Mouse (Mus musculus) liver, embryonic 14.5 days (tissue): Measurements from ENCODE around the gene Mthfsd. TPM values are rescaled to one million over a fixed set of nuclear protein-coding genes. Genes with fewer than 3 reads are reported as not detected.
A peak's percentile ranks its signal among the peaks of the same experiment; 100 is the strongest.

ENCODE experiments used
- ATAC-seq: fragments of 200-750 bp; cut with Nextera tagmentation; 2 replicates; pipeline ENCODE4 v1.8.0; 2017; ENCODE audit warnings: moderate number of reproducible peaks, mild to moderate bottlenecking, moderate library complexity; ENCODE audit not compliant: insufficient read depth
- DNase-seq, 3 experiments: peaks; one replicate each; pipeline ENCODE4 v3.0.0-alpha.2; 2012 to 2013; ENCODE audit warnings: low read depth in 3 of 3, low spot score in 3 of 3
- H3K27ac ChIP-seq: fragments of 300-500 bp; sonication (generic); 2 replicates; pipeline ENCODE4 v1.5.1; 2014; ENCODE audit warnings: moderate library complexity, mild to moderate bottlenecking, control low read depth, inconsistent platforms
- H3K27me3 ChIP-seq: fragments of 300-500 bp; sonication (generic); 2 replicates; pipeline ENCODE4 v1.6.1; 2014; ENCODE audit warnings: mild to moderate bottlenecking, low read length, moderate library complexity; ENCODE audit not compliant: control insufficient read depth, insufficient read depth
- H3K36me3 ChIP-seq: fragments of 300-500 bp; sonication (generic); replicated peaks from 2 replicates; pipeline ENCODE4 v1.6.1; 2014; ENCODE audit warnings: low read depth; ENCODE audit not compliant: control insufficient read depth, insufficient read depth
- H3K4me1 ChIP-seq, 2 experiments: fragments of 200-500 bp in 1 of 2; fragments of 300-500 bp in 1 of 2; sonication (generic) in 1 of 2; replicated peaks; 2 replicates each; pipeline ENCODE4 v1.6.1; 2012 to 2014; ENCODE audit warnings: antibody characterized with exemption in 1 of 2, inconsistent platforms in 1 of 2, low read length in 1 of 2; ENCODE audit not compliant: control insufficient read depth in 2 of 2, insufficient read depth in 2 of 2
- H3K4me2 ChIP-seq: fragments of 300-500 bp; sonication (generic); 2 replicates; pipeline ENCODE4 v1.6.1; 2014; ENCODE audit warnings: low read depth, mild to moderate bottlenecking, control low read depth, moderate library complexity
- H3K4me3 ChIP-seq, 2 experiments: fragments of 200-500 bp in 1 of 2; fragments of 300-500 bp in 1 of 2; sonication (generic) in 1 of 2; 2 replicates each; pipeline ENCODE4 v1.5.1; 2012 to 2014; ENCODE audit warnings: low read depth in 2 of 2, low read length in 2 of 2, mild to moderate bottlenecking in 2 of 2, control low read depth in 1 of 2, inconsistent platforms in 1 of 2, moderate library complexity in 1 of 2; ENCODE audit not compliant: insufficient read depth in 1 of 2
- H3K9ac ChIP-seq: fragments of 300-500 bp; sonication (generic); replicated peaks from 2 replicates; pipeline ENCODE4 v1.6.1; 2014; ENCODE audit warnings: mild to moderate bottlenecking, control low read depth, moderate library complexity
- H3K9me3 ChIP-seq: fragments of 300-500 bp; sonication (generic); 2 replicates; pipeline ENCODE4 v1.6.1; 2016; ENCODE audit warnings: low read length, mixed read lengths; ENCODE audit not compliant: control insufficient read depth
- CTCF ChIP-seq: IDR thresholded peaks from 2 replicates; pipeline ENCODE4 v1.5.1; 2016; ENCODE audit warnings: antibody characterized with exemption, low read depth, control low read depth
- EP300 ChIP-seq: IDR thresholded peaks from 2 replicates; pipeline ENCODE4 v1.6.1; 2016; ENCODE audit warnings: antibody characterized with exemption, low read depth
- WGBS: fragments of 180-500 bp; shearing (Covaris S2); extraction: QIAGEN DNeasy Blood & Tissue Kit; methylation state at CpG from one replicate; pipeline ENCODE4 v1.1.7; 2014; ENCODE audit not compliant: insufficient replicate concordance; 5-methylcytosine and 5-hydroxymethylcytosine counted together
- microRNA-seq: library from miRNA; unstranded; fragments of <30 nt; microRNA quantifications from one replicate; pipeline ENCODE4, GENCODE M21; 2016
- polyA plus RNA-seq, 2 experiments: library from polyadenylated mRNA; depleted of rRNA in 1 of 2; stranded (reverse) in 1 of 2; unstranded in 1 of 2; fragments of >200 nt; fragmentation: Nextera tagmentation in 1 of 2; extraction: Ambion mirVana in 1 of 2; gene quantifications; 2 replicates each; pipeline versions ENCODE4 v1.2.1 to v1.2.3; 2012 to 2014

The Mthfsd gene
- polyA plus RNA-seq, 2 experiments: 20.3 to 21.5 TPM

- 56% methylated on average over 9 of the region's 9 CpGs for WGBS
- Histone ChIP-seq H3K4me3 (no peak overlapping the region), H3K4me1 (no peaks in the 10 kb centered on the region), H3K27ac (no peak overlapping the region), H3K36me3 (no peaks in the 10 kb centered on the region), H3K9ac (no peak overlapping the region), H3K27me3 (no peaks in the 10 kb centered on the region), H3K4me2 (no peak overlapping the region), H3K9me3 (no peaks in the 10 kb centered on the region)
- no peak for DNase-seq
- ATAC-seq: no peak
- TF ChIP-seq EP300 (no peak), CTCF (no peak)
Measured at GRCm38 (mm10) chr8:121058081-121058480, 50.1 kb downstream of the Mthfsd start.

- TF ChIP-seq CTCF (peak; percentile 54), EP300 (no peak)
- no peak overlapping the region for H3K9ac ChIP-seq
- 51% methylated on average over 9 of the region's 9 CpGs for WGBS
- no peaks in the 10 kb centered on the region for H3K9me3 ChIP-seq
- no peaks in the 10 kb centered on the region for H3K27me3 ChIP-seq
- no peaks in the 10 kb centered on the region for H3K36me3 ChIP-seq
- H3K4me1 ChIP-seq: no peaks in the 10 kb centered on the region; a peak in 1 of 4 replicates
- DNase-seq: no peak
- no peak overlapping the region for H3K4me2 ChIP-seq
- H3K4me3 ChIP-seq: no peak overlapping the region
- no peak for ATAC-seq
- no peak overlapping the region for H3K27ac ChIP-seq
Measured at GRCm38 (mm10) chr8:121047441-121047840, 60.8 kb downstream of the Mthfsd start.

- 37% methylated on average over 19 of the region's 19 CpGs for WGBS
- Histone ChIP-seq H3K4me2 (no peak overlapping the region), H3K36me3 (no peaks in the 10 kb centered on the region), H3K4me3 (no peak overlapping the region), H3K9ac (no peak overlapping the region), H3K27me3 (no peaks in the 10 kb centered on the region), H3K9me3 (no peaks in the 10 kb centered on the region), H3K4me1 (no peaks in the 10 kb centered on the region; a peak in 1 of 4 replicates), H3K27ac (no peak overlapping the region)
- TF ChIP-seq EP300: no peak
- TF ChIP-seq CTCF: no peak
- DNase-seq (no peak), ATAC-seq (no peak)
Measured at GRCm38 (mm10) chr8:121043719-121044440, 64.3 kb downstream of the Mthfsd start.

Small RNAs within 50 kb of the gene (microRNA-seq; reads per million reads assigned to microRNA genes)
- not detected for gene Gm27530

Other genes with a start within 250 kb of the Mthfsd start
- 2.5 and 3.7 TPM in 2 replicates for gene Foxf1, start 24.0 kb downstream of the Mthfsd start, polyA plus RNA-seq (2012; rRNA removed)
- 2.3 and 2.8 TPM in 2 replicates for gene Foxf1, start 24.0 kb downstream of the Mthfsd start, polyA plus RNA-seq (2014; fragmentation: Nextera tagmentation; extraction: Ambion mirVana)
- gene Foxc2, start 7.8 kb upstream of the Mthfsd start, polyA plus RNA-seq (2012; rRNA removed): 0.06 TPM in 2 replicates
- 0.06 TPM in 1 of 2 replicates, not detected in the other for gene Foxc2, start 7.8 kb upstream of the Mthfsd start, polyA plus RNA-seq (2014; fragmentation: Nextera tagmentation; extraction: Ambion mirVana)
- gene Foxl1, start 19.5 kb upstream of the Mthfsd start, polyA plus RNA-seq (2012; rRNA removed): 0.07 and 0.10 TPM in 2 replicates
- 0.05 and 0.08 TPM in 2 replicates for gene Foxl1, start 19.5 kb upstream of the Mthfsd start, polyA plus RNA-seq (2014; fragmentation: Nextera tagmentation; extraction: Ambion mirVana)